13 mouse cellular contexts compared by ENCODE assay signal in the genomic region with DNA sequence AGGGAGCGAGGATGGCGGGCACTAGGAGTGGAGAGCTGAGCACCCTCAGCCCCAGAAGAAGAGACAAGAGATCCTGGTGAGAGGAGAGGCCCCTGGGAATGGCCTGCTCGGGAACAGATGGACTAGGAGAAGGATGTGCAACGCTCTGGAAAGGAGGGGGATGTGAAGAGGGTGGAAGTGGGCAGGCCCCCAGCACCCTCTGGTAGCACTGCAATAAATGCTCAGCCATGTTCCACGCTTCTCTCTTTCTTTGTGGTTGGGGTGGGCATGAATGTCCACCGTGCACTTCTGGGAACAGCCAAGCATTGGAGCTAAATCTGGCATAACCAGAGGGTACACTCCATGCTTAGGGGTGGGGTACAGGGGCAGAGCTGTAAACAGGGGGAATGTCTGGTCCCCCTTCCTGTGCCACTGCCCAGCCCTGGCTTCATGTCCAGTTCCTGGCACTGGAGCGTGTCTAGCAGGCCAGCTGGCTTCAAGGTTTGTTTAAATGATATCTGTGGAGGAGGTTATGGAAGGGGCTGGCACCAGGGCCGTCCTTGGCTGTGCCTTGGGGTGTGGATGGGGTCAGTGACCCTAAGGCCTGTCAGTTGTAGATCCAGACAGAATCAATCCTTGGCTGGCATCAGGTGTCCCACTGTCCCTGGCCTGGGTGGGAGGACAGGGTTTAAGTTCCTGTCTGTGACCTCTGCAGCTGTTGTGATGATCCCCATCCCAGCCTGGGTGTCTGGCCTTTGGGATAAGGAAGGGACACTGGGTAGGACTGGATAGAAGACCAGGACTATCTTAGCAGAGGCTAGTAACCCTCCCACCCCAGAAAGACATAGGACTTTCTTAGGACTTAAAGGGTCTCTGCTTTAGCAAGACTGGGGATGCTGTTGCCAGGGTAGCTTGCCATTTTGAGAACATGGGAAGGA. TPM values are rescaled to one million over a fixed set of nuclear protein-coding genes. Genes with fewer than 3 reads are reported as not detected.
DNase-seq lines count a peak whose midpoint lies in the region; ATAC-seq and TF ChIP-seq lines count a peak whose summit lies in the region.
"Had no signal": no experiment of that assay in that cellular context is flagged by ENCODE, and none has a peak within 500 bp of the region (broad histone marks: within the 10 kb centered on the region; RNA-seq: fewer than 3 reads in every experiment).

No protein-coding gene starts in this region.

- no peak overlapping the region for H3K9ac ChIP-seq in kidney, embryonic 15.5 days
- peak overlapping the region; percentile 80 for H3K9ac ChIP-seq in heart, embryonic 11.5 days (ENCODE audit: low read depth, low read length)

- TF ChIP-seq CTCF in E14TG2a.4 (conservative IDR thresholded peaks at IDR 0.05; ENCODE audit: low read length): no peak

- peaks cover 54% of the 10 kb centered on the region for H3K27me3 ChIP-seq in kidney, embryonic 15.5 days
- H3K27me3 ChIP-seq in E14TG2a.4 (ENCODE audit: insufficient read depth, low read length): peaks cover 66% of the 10 kb centered on the region
- peaks cover 19% of the 10 kb centered on the region for H3K27me3 ChIP-seq in heart, embryonic 11.5 days (ENCODE audit: control insufficient read depth, insufficient read depth, low read length)

- peak overlapping the region; percentile 69 for H3K27ac ChIP-seq in kidney, embryonic 15.5 days
- H3K27ac ChIP-seq in heart, embryonic 11.5 days (ENCODE audit: low read depth, low read length): peak overlapping the region; percentile 92
- H3K27ac ChIP-seq: macrophage had no signal

- H3K36me3 ChIP-seq in kidney, embryonic 15.5 days: peaks cover 11% of the 10 kb centered on the region
- H3K36me3 ChIP-seq in E14TG2a.4 (ENCODE audit: insufficient read depth, low read length): peaks cover 9% of the 10 kb centered on the region
- H3K36me3 ChIP-seq in heart, embryonic 11.5 days (ENCODE audit: control insufficient read depth, insufficient read depth, low read length): no peaks in the 10 kb centered on the region; the same call in 1 of the 2 replicates

- H3K4me2 ChIP-seq in kidney, embryonic 15.5 days: no peak overlapping the region
- peak overlapping the region; percentile 74 for H3K4me2 ChIP-seq in heart, embryonic 11.5 days

- ATAC-seq in kidney, embryonic 15.5 days (replicated peaks; ENCODE audit: low FRiP score): peak; percentile 28
- ATAC-seq in heart, embryonic 11.5 days (replicated peaks; ENCODE audit: insufficient number of reproducible peaks, low FRiP score, low TSS enrichment): no peak

- peak; percentile 65 for DNase-seq in cerebellum, adult 9-11 months
- DNase-seq in cerebellum, postnatal 4 days (ENCODE audit: low spot score in 2 of 2): no peak
- no peak for DNase-seq in kidney, postnatal 36 days
- no peak for DNase-seq in layer of hippocampus, postnatal 25 days (ENCODE audit: extremely low spot score in 1 of 2, low spot score in 1 of 2)
- no peak for DNase-seq in urinary bladder, adult 18-20 months (ENCODE audit: low spot score in 2 of 2)
- DNase-seq: adrenal gland, adult 2 months; thymus, adult 2 months had no signal

- H3K9me3 ChIP-seq in kidney, embryonic 15.5 days (replicated peaks): no peaks in the 10 kb centered on the region
- H3K9me3 ChIP-seq in E14TG2a.4 (ENCODE audit: low read length): no peaks in the 10 kb centered on the region
- no peaks in the 10 kb centered on the region for H3K9me3 ChIP-seq in heart, embryonic 11.5 days (replicated peaks; ENCODE audit: control insufficient read depth, low read length)

- H3K4me1 ChIP-seq in kidney, embryonic 15.5 days: peaks cover 62% of the 10 kb centered on the region
- peaks cover 68% of the 10 kb centered on the region for H3K4me1 ChIP-seq in E14TG2a.4 (replicated peaks; ENCODE audit: low read depth, low read length)
- H3K4me1 ChIP-seq in heart, embryonic 11.5 days (ENCODE audit: control insufficient read depth, insufficient read depth, low read length): peaks cover 36% of the 10 kb centered on the region

- WGBS in kidney, embryonic 15.5 days: 45% methylated on average over 8 of the region's 8 CpGs
- 51% methylated on average over 8 of the region's 8 CpGs for WGBS in heart, embryonic 11.5 days (ENCODE audit: insufficient replicate concordance)

- no peak overlapping the region for H3K4me3 ChIP-seq in kidney, embryonic 15.5 days (replicated peaks)
- peak overlapping the region; percentile 66 for H3K4me3 ChIP-seq in E14TG2a.4 (replicated peaks; ENCODE audit: low read length)
- peak overlapping the region; percentile 47 for H3K4me3 ChIP-seq in heart, embryonic 11.5 days (ENCODE audit: low read depth, low read length)

RNA-seq across cellular contexts. Expression of a gene that starts 1.3 kb away (rescaled TPM):
- 2.7 and 3.8 TPM in 2 replicates for polyA plus RNA-seq in kidney, embryonic 15.5 days (2015; fragmentation: Nextera tagmentation; extraction: Ambion mirVana)
- polyA plus RNA-seq in heart, embryonic 11.5 days (2014; fragmentation: Nextera tagmentation; extraction: Ambion mirVana): 3.9 and 4.8 TPM in 2 replicates
- not detected for total RNA-seq in layer of hippocampus, postnatal 25 days (2021)
- polyA plus RNA-seq: large intestine, adult 2 months; macrophage; spleen, adult 2 months had no signal

RNA-seq across cellular contexts. Expression of a gene that starts 1.4 kb away (rescaled TPM):
- polyA plus RNA-seq in kidney, embryonic 15.5 days (2015; fragmentation: Nextera tagmentation; extraction: Ambion mirVana): 2.5 and 3.5 TPM in 2 replicates
- 149 and 151 TPM in 2 replicates for polyA plus RNA-seq in heart, embryonic 11.5 days (2014; fragmentation: Nextera tagmentation; extraction: Ambion mirVana)
- under 1 TPM; 0.66 to 0.76 TPM for total RNA-seq in layer of hippocampus, postnatal 25 days (2021)

RNA-seq across cellular contexts. Expression of a gene that starts 15.3 kb away (rescaled TPM):
- 16.9 and 17.5 TPM in 2 replicates for polyA plus RNA-seq in kidney, embryonic 15.5 days (2015; fragmentation: Nextera tagmentation; extraction: Ambion mirVana)
- polyA plus RNA-seq in heart, embryonic 11.5 days (2014; fragmentation: Nextera tagmentation; extraction: Ambion mirVana): 10.6 and 13.7 TPM in 2 replicates
- total RNA-seq in layer of hippocampus, postnatal 25 days (2021): 1 to 10 TPM; 8.9 to 9.6 TPM

RNA-seq across cellular contexts. Expression of a gene that starts 26.8 kb away (rescaled TPM):
- 46.4 and 53.1 TPM in 2 replicates for polyA plus RNA-seq in kidney, embryonic 15.5 days (2015; fragmentation: Nextera tagmentation; extraction: Ambion mirVana)
- 39.6 and 40.6 TPM in 2 replicates for polyA plus RNA-seq in heart, embryonic 11.5 days (2014; fragmentation: Nextera tagmentation; extraction: Ambion mirVana)
- 10 to 100 TPM; 31.5 to 34.3 TPM for total RNA-seq in layer of hippocampus, postnatal 25 days (2021)

RNA-seq across cellular contexts. Expression of a gene that starts 27.3 kb away (rescaled TPM):
- polyA plus RNA-seq in kidney, embryonic 15.5 days (2015; fragmentation: Nextera tagmentation; extraction: Ambion mirVana): 46.2 and 48.0 TPM in 2 replicates
- polyA plus RNA-seq in heart, embryonic 11.5 days (2014; fragmentation: Nextera tagmentation; extraction: Ambion mirVana): 48.0 and 56.4 TPM in 2 replicates
- total RNA-seq in layer of hippocampus, postnatal 25 days (2021): 1 to 10 TPM; 1.4 to 3.5 TPM
- polyA plus RNA-seq: macrophage had no signal

Comparison
In these comparisons a context has a peak if more than half of its experiments do, and no peak if none do; other contexts are left out.
1. RNA of a gene that starts 1.4 kb away (polyA plus RNA-seq): 149 to 151 TPM in heart, embryonic 11.5 days; 2.5 to 3.5 TPM in kidney, embryonic 15.5 days; every median in the first group is over 10 times any median in the second.